Mouse (Mus musculus): Measurements from ENCODE around the gene Scin.
A peak's percentile ranks its signal among the peaks of the same experiment; 100 is the strongest.

Gene Scin

GRCm38 (mm10) chr12:40106874-40107273, 27.2 kb downstream of the Scin start:
- no peak for DNase-seq

- no peak for DNase-seq
Observed at GRCm38 (mm10) chr12:40104750-40105149, 29.3 kb downstream of the Scin start.

GRCm38 (mm10) chr12:40102359-40102758, 31.7 kb downstream of the Scin start:
- no peak for DNase-seq

- no peak for DNase-seq
Observed at GRCm38 (mm10) chr12:40099407-40099806, 34.6 kb downstream of the Scin start.

- DNase-seq = no peak
Observed at GRCm38 (mm10) chr12:40097449-40097848, 36.6 kb downstream of the Scin start.

GRCm38 (mm10) chr12:40097023-40097422, 37.0 kb downstream of the Scin start:
- DNase-seq = no peak

- no peak for DNase-seq
Observed at GRCm38 (mm10) chr12:40096453-40096852, 37.6 kb downstream of the Scin start.

GRCm38 (mm10) chr12:40090017-40090416, 44.0 kb downstream of the Scin start:
- no peak for DNase-seq

- DNase-seq = peak; percentile 6 to 18
Observed at GRCm38 (mm10) chr12:40085731-40086322, 48.2 kb downstream of the Scin start.

- DNase-seq = peak in 1 of 2 experiments; percentile 15
Observed at GRCm38 (mm10) chr12:40082453-40083238, 51.4 kb downstream of the Scin start.

- DNase-seq = no peak
Observed at GRCm38 (mm10) chr12:40082048-40082447, 52.0 kb downstream of the Scin start.

- DNase-seq = no peak
Observed at GRCm38 (mm10) chr12:40073660-40074059, 60.4 kb downstream of the Scin start.

- DNase-seq = no peak
Observed at GRCm38 (mm10) chr12:40047024-40047423, 87.0 kb downstream of the Scin start.

GRCm38 (mm10) chr12:40043816-40044585, 90.0 kb downstream of the Scin start:
- DNase-seq = peak; percentile 7 to 13

- DNase-seq = peak; percentile 8 to 18
Observed at GRCm38 (mm10) chr12:40040067-40040466, 94.0 kb downstream of the Scin start.

GRCm38 (mm10) chr12:40037876-40038463, 96.1 kb downstream of the Scin start, which contains the start of gene Arl4a:
Gene Arl4a, minus strand, starts transcription at chr12:40038025.
- peak; percentile 89 to 92 for DNase-seq

GRCm38 (mm10) chr12:40037226-40037813, 96.7 kb downstream of the Scin start:
- peak; percentile 98 to 99 for DNase-seq

GRCm38 (mm10) chr12:40036666-40037065, 97.4 kb downstream of the Scin start:
- no peak for DNase-seq

- no peak for DNase-seq
Observed at GRCm38 (mm10) chr12:40035506-40035905, 98.5 kb downstream of the Scin start.

- DNase-seq = no peak
Observed at GRCm38 (mm10) chr12:40029201-40029600, 104.8 kb downstream of the Scin start.

GRCm38 (mm10) chr12:40027846-40028245, 106.2 kb downstream of the Scin start:
- DNase-seq = no peak

GRCm38 (mm10) chr12:40027444-40027843, 106.6 kb downstream of the Scin start:
- DNase-seq = no peak

GRCm38 (mm10) chr12:40023918-40024317, 110.1 kb downstream of the Scin start:
- no peak for DNase-seq
